Mouse (Mus musculus) midbrain, embryonic 11.5 days (tissue): ENCODE results near the gene Ermap. TPM values are rescaled to one million over a fixed set of nuclear protein-coding genes. Genes with fewer than 3 reads are reported as not detected.

Source experiments
- ATAC-seq: fragments of 200-750 bp; cut with Nextera tagmentation; 2 replicates; pipeline ENCODE4 v1.8.0; 2017; ENCODE audit warnings: moderate TSS enrichment, moderate library complexity; ENCODE audit not compliant: low FRiP score
- DNase-seq: peaks from one replicate; pipeline ENCODE4 v3.0.0; 2015; ENCODE audit warnings: low spot score; ENCODE audit errors: missing footprints
- H3K27ac ChIP-seq: fragments of 300-500 bp; sonication (generic); 2 replicates; pipeline ENCODE4 v1.5.1; 2014; ENCODE audit warnings: low read depth, low read length
- H3K27me3 ChIP-seq: fragments of 300-500 bp; sonication (generic); 2 replicates; pipeline ENCODE4 v1.6.1; 2014; ENCODE audit warnings: mild to moderate bottlenecking, low read length, moderate library complexity, mixed read lengths; ENCODE audit not compliant: control insufficient read depth, insufficient read depth
- H3K36me3 ChIP-seq: fragments of 300-500 bp; sonication (generic); 2 replicates; pipeline ENCODE4 v1.6.1; 2014; ENCODE audit warnings: mild to moderate bottlenecking, low read length, moderate library complexity, mixed read lengths; ENCODE audit not compliant: control insufficient read depth, insufficient read depth
- H3K4me1 ChIP-seq: fragments of 300-500 bp; sonication (generic); 2 replicates; pipeline ENCODE4 v1.6.1; 2014; ENCODE audit warnings: low read length; ENCODE audit not compliant: control insufficient read depth, insufficient read depth
- H3K4me2 ChIP-seq: fragments of 300-500 bp; sonication (generic); 2 replicates; pipeline ENCODE4 v1.6.1; 2014; ENCODE audit warnings: mild to moderate bottlenecking, moderate library complexity
- H3K4me3 ChIP-seq: fragments of 300-500 bp; sonication (generic); 2 replicates; pipeline ENCODE4 v1.5.1; 2014; ENCODE audit warnings: low read depth, low read length
- H3K9ac ChIP-seq: fragments of 300-500 bp; sonication (generic); 2 replicates; pipeline ENCODE4 v1.6.1; 2014; ENCODE audit warnings: low read length
- H3K9me3 ChIP-seq: fragments of 300-500 bp; sonication (generic); 2 replicates; pipeline ENCODE4 v1.6.1; 2016; ENCODE audit warnings: low read length; ENCODE audit not compliant: control insufficient read depth
- whole genome bisulfite sequencing: fragments of 180-500 bp; shearing (Covaris S2); extraction: QIAGEN DNeasy Blood & Tissue Kit; methylation state at CpG from one replicate; pipeline ENCODE4 v1.1.7; 2014; 5-methylcytosine and 5-hydroxymethylcytosine counted together
- polyA plus RNA-seq: library from polyadenylated mRNA; unstranded; fragments of >200 nt; fragmentation: Nextera tagmentation; extraction: Ambion mirVana; gene quantifications from 2 replicates; pipeline ENCODE4 v1.2.1, GENCODE M21; 2014

Gene Ermap
- polyA plus RNA-seq, 1 experiment from 2014 or later = 7.7 TPM

GRCm38 (mm10) chr4:119177702-119178101 is 12.1 kb downstream of the Ermap start:
- no peaks in the 10 kb centered on the region for H3K36me3 ChIP-seq
- no peak for ATAC-seq

DNA sequence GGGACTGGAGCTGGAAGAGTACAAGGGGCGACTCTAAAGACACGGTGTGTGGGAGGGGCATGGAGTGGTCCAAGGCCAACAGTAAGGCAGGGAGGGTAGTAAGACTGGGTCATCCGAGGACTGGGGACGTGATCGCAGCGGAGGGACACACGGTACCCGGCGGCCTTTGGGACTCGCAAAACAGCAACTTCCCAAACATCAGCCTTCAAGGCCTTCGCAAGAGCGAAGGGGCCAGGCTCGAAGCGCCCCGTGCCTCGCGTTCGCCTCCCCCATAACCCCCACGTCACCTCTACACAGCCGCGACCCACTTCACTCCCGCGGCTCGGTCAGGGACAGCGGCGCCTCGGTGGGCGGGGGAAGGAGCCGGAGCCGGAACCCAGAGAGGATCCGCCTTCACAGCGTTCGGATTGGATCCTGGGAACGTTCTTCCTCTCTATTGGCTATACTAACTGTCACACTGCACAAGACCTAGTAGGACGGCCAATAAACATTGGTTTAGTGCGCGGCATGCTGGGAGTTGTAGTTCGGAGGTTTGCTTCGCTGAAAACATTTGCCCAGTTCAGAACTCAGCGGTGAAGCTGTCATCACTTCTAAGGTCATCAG is 15.9 kb downstream of the Ermap start, which contains the start of gene Zfp691:
Zfp691 (minus strand) TSS at position 345 of the 603 bp plus-strand sequence.
- Histone ChIP-seq H3K36me3 (peaks cover 7% of the 10 kb centered on the region), H3K9me3 (no peaks in the 10 kb centered on the region), H3K9ac (peak within 1 kb of the TSS; percentile 87), H3K4me1 (peaks cover 6% of the 10 kb centered on the region), H3K27me3 (no peaks in the 10 kb centered on the region), H3K27ac (no peak within 1 kb of the TSS), H3K4me2 (peak within 1 kb of the TSS; percentile 49), H3K4me3 (peak within 1 kb of the TSS; percentile 77)
- WGBS = 0% methylated on average over 40 of the region's 40 CpGs
- DNase-seq = peak; percentile 99
- peak; percentile 100 for ATAC-seq

More at GRCm38 (mm10) chr4:119177702-119178101, 12.1 kb downstream of the Ermap start:
- Histone ChIP-seq H3K9ac (no peak overlapping the region), H3K4me2 (no peak overlapping the region), H3K4me3 (no peak overlapping the region), H3K27ac (no peak overlapping the region), H3K27me3 (no peaks in the 10 kb centered on the region), H3K4me1 (peaks cover 5% of the 10 kb centered on the region), H3K9me3 (no peaks in the 10 kb centered on the region)
- 78% methylated on average over 5 of the region's 5 CpGs for WGBS
- DNase-seq = no peak

GRCm38 (mm10) chr4:119172919-119173650 is 16.7 kb downstream of the Ermap start:
- Histone ChIP-seq H3K4me3 (peak overlapping the region; percentile 77), H3K9me3 (no peaks in the 10 kb centered on the region), H3K27ac (no peak overlapping the region), H3K36me3 (peaks cover 10% of the 10 kb centered on the region), H3K9ac (peak overlapping the region; percentile 87), H3K4me2 (peak overlapping the region; percentile 49), H3K4me1 (peaks cover 6% of the 10 kb centered on the region), H3K27me3 (no peaks in the 10 kb centered on the region)
- no peak for ATAC-seq
- 47% methylated on average over 18 of the region's 18 CpGs for WGBS
- peak; percentile 87 for DNase-seq

- H3K4me1 ChIP-seq = peaks cover under 1% of the 10 kb centered on the region; the same call in 1 of the 2 replicates
- H3K27me3 ChIP-seq = no peaks in the 10 kb centered on the region
- no peak overlapping the region for H3K9ac ChIP-seq
- DNase-seq (peak; percentile 97), ATAC-seq (0 out of 2 replicates have a peak, but pooled peaks have one; percentile 51)
- no peak overlapping the region for H3K4me2 ChIP-seq
- 9% methylated on average over 4 of the region's 4 CpGs for WGBS
- H3K36me3 ChIP-seq = peaks cover 10% of the 10 kb centered on the region
- no peaks in the 10 kb centered on the region for H3K9me3 ChIP-seq
- H3K27ac ChIP-seq = no peak overlapping the region
- H3K4me3 ChIP-seq = no peak overlapping the region
These were observed 22.1 kb downstream of the Ermap start for GRCm38 (mm10) chr4:119167663-119168062.

DNA sequence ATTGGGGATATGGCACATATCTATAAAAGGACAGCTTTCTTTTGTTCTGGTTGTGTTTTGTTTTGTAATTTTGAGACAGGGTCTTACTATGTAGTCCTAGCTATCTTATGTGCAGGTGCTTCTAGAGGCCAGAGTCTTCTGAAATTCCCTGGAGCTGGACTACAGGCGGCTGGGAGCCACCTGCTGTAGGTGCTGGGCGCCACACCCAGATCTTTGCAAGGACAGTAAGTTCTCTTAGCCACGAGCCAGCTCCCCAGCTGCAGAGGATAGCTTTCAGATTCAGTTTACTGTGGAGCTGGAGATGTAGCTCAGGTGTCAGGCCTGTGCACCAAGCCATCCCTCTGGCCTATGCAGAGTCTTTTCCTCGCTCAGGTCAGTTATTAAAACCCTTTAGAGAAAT is 22.7 kb downstream of the Ermap start:
- ATAC-seq (no peak), DNase-seq (no peak)
- Histone ChIP-seq H3K4me2 (no peak overlapping the region), H3K27me3 (no peaks in the 10 kb centered on the region), H3K4me1 (no peaks in the 10 kb centered on the region; the same call in 1 of the 2 replicates), H3K36me3 (peaks cover 10% of the 10 kb centered on the region), H3K9me3 (no peaks in the 10 kb centered on the region), H3K27ac (no peak overlapping the region), H3K9ac (no peak overlapping the region), H3K4me3 (no peak overlapping the region)
- WGBS = 88% methylated on average over 4 of the region's 4 CpGs

GRCm38 (mm10) chr4:119165916-119166315 is 23.9 kb downstream of the Ermap start:
- no peak for ATAC-seq
- 85% methylated on average over 7 of the region's 7 CpGs for WGBS

GRCm38 (mm10) chr4:119162990-119163389 is 26.8 kb downstream of the Ermap start:
- ATAC-seq (no peak), DNase-seq (no peak)
- Histone ChIP-seq H3K4me1 (no peaks in the 10 kb centered on the region), H3K4me2 (no peak overlapping the region), H3K27me3 (no peaks in the 10 kb centered on the region), H3K4me3 (no peak overlapping the region), H3K9me3 (no peaks in the 10 kb centered on the region), H3K36me3 (no peaks in the 10 kb centered on the region), H3K27ac (no peak overlapping the region), H3K9ac (no peak overlapping the region)
- WGBS = 76% methylated on average over 4 of the region's 4 CpGs

More at GRCm38 (mm10) chr4:119165916-119166315, 23.9 kb downstream of the Ermap start:
- DNase-seq = no peak
- H3K4me2 ChIP-seq = no peak overlapping the region
- no peaks in the 10 kb centered on the region for H3K4me1 ChIP-seq
- H3K27ac ChIP-seq = no peak overlapping the region
- H3K36me3 ChIP-seq = peaks cover 10% of the 10 kb centered on the region
- no peaks in the 10 kb centered on the region for H3K27me3 ChIP-seq
- no peak overlapping the region for H3K4me3 ChIP-seq
- H3K9me3 ChIP-seq = no peaks in the 10 kb centered on the region
- no peak overlapping the region for H3K9ac ChIP-seq

DNA sequence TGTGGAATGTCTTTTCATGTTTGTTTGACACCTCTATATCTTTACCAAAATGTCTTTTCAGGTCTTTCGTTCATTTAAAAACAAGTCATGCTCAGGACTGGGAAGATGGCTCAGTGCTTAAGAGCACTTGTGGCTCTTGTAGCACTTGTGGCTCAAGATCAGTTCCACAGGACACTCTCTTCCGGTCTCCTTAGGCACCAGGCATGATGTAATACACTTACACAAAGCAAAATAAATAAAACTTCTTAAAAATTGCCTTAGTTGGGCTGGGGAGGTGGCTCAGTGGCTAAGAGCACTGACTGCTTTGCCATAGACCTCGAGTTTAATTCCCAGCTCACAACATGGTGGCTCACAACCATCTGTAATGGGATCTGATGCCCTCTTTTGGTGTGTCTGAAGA is 28.5 kb downstream of the Ermap start:
- Histone ChIP-seq H3K4me2 (no peak overlapping the region), H3K4me1 (no peaks in the 10 kb centered on the region), H3K36me3 (no peaks in the 10 kb centered on the region), H3K9ac (no peak overlapping the region), H3K27ac (no peak overlapping the region), H3K4me3 (no peak overlapping the region), H3K9me3 (no peaks in the 10 kb centered on the region), H3K27me3 (no peaks in the 10 kb centered on the region)
- ATAC-seq (no peak), DNase-seq (no peak)
- WGBS = 84% methylated on average over 3 of the region's 3 CpGs

- Histone ChIP-seq H3K27ac (no peak overlapping the region), H3K4me3 (no peak overlapping the region), H3K4me1 (no peaks in the 10 kb centered on the region), H3K9me3 (no peaks in the 10 kb centered on the region), H3K9ac (no peak overlapping the region), H3K36me3 (no peaks in the 10 kb centered on the region), H3K4me2 (no peak overlapping the region), H3K27me3 (no peaks in the 10 kb centered on the region)
- DNase-seq (no peak), ATAC-seq (no peak)
- 91% methylated on average over 5 of the region's 5 CpGs for WGBS
These were observed 31.9 kb downstream of the Ermap start for GRCm38 (mm10) chr4:119157891-119158290.
